Mouse (Mus musculus) small intestine, adult 2 months (tissue): ENCODE results near the gene Gon4l. TPM values are rescaled to one million over a fixed set of nuclear protein-coding genes. Genes with fewer than 3 reads are reported as not detected.

Source experiments
- H3K27ac ChIP-seq: fragments of 200-500 bp; 2 replicates; pipeline ENCODE4 v1.5.1; 2012; ENCODE audit warnings: low read depth, low read length, control low read depth, inconsistent platforms; ENCODE audit not compliant: insufficient read depth
- H3K27me3 ChIP-seq: fragments of 200-500 bp; 2 replicates; pipeline ENCODE4 v1.6.1; 2012; ENCODE audit warnings: mild to moderate bottlenecking, moderate library complexity, low read length, inconsistent platforms; ENCODE audit not compliant: control insufficient read depth, insufficient read depth
- H3K36me3 ChIP-seq: fragments of 200-500 bp; 2 replicates; pipeline ENCODE4 v1.6.1; 2012; ENCODE audit warnings: mild to moderate bottlenecking, low read length, control low read depth, inconsistent platforms; ENCODE audit not compliant: control insufficient read depth, insufficient read depth
- H3K4me1 ChIP-seq: fragments of 200-500 bp; 2 replicates; pipeline ENCODE4 v1.6.1; 2012; ENCODE audit warnings: low read length, inconsistent platforms, mixed read lengths; ENCODE audit not compliant: control insufficient read depth, insufficient read depth, insufficient read length
- H3K4me3 ChIP-seq: fragments of 200-500 bp; 2 replicates; pipeline ENCODE4 v1.5.1; 2012; ENCODE audit warnings: low read depth, mild to moderate bottlenecking, control low read depth, inconsistent platforms, low read length, moderate library complexity
- CTCF ChIP-seq: fragments of 200-500 bp; IDR thresholded peaks from 2 replicates; pipeline ENCODE4 v1.5.1; 2012; ENCODE audit warnings: low read depth, mild to moderate bottlenecking, control low read depth, inconsistent platforms, low read length, moderate library complexity, mixed read lengths; ENCODE audit not compliant: insufficient replicate concordance, insufficient read length; ENCODE audit errors: extremely low read depth
- POLR2A ChIP-seq: fragments of 200-500 bp; IDR thresholded peaks from 2 replicates; pipeline ENCODE4 v1.6.1; 2012; ENCODE audit warnings: low read depth, mild to moderate bottlenecking, control low read depth, inconsistent platforms, low read length, moderate library complexity
- WGBS: fragments of 180-500 bp; shearing (Covaris S2); methylation state at CpG from one replicate; pipeline ENCODE4 v1.1.7; 2018; 5-methylcytosine and 5-hydroxymethylcytosine counted together
- polyA plus RNA-seq: library from polyadenylated mRNA; depleted of rRNA; stranded (reverse); fragments of >200 nt; gene quantifications from 2 replicates; pipeline ENCODE4 v1.2.3, GENCODE M21; 2012; rRNA removed

Gene Gon4l
- polyA plus RNA-seq, 1 experiment = 8.7 TPM

DNA sequence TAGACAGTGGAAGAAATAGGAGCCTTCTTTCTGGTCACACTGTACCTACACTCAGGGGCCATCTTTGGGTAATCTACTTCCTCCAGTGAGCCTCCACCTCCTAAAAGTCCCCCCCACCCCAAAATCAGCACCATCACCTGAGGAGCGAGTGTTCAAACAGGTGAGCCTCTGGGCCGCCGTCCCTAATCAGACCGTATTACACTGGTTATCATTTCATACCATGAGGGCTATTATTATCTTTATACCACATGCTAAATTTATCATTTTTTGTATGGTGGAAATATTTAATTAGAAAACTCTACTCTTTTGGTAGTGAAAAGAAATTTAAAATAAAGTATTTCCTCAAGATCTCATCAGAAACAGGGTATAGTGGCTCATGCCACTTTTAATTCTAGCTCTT is 109.1 kb downstream of the Gon4l start:
- H3K27ac ChIP-seq = no peak overlapping the region
- peaks cover 17% of the 10 kb centered on the region for H3K36me3 ChIP-seq
- no peaks in the 10 kb centered on the region for H3K27me3 ChIP-seq
- no peak overlapping the region for H3K4me3 ChIP-seq
- TF ChIP-seq POLR2A (no peak), CTCF (no peak)
- no peaks in the 10 kb centered on the region for H3K4me1 ChIP-seq
- WGBS = 91% methylated on average over 4 of the region's 4 CpGs

DNA sequence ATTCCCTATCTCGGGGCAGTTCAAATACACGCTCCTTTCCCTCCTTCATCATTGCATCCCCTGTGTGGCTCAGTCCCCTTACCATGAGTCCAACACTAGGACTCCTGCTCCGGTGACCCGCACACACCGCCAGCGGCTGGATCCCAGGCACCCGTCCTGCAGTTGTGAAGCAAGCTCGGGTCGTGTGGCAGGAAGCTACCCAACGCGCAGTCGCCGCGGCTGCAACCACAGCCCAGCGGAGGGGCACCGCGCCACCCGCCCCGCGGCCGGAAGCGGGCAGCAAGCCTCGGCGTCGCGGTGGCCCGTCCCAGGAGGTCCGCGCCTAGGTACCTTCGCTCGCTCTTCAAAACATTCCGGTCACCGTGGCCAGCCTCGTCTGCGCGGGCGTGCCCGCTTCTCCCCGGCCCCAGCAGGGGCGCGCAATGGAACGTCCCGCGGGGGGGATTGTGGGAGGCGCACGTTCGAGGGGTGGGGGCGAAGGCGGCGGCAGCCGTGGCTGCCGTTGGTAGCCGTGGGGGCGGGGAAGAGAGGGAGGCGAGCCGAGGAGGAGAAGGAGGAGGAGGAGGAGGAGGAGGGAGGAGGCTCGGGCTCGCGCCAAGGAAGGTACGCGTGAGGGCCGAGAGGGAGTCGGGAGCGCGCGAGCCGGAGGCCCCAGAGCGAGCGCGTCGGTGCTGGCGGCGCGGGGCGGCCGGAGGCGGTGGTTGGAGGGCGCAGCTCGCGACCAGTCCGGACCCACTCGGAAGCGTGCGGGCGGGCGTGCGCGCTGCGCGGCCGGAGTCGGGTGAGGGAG is 115.0 kb downstream of the Gon4l start:
- TF ChIP-seq CTCF (no peak), POLR2A (peak; percentile 45)
- 1% methylated on average over 64 of the region's 92 CpGs for WGBS
- no peaks in the 10 kb centered on the region for H3K4me1 ChIP-seq

DNA sequence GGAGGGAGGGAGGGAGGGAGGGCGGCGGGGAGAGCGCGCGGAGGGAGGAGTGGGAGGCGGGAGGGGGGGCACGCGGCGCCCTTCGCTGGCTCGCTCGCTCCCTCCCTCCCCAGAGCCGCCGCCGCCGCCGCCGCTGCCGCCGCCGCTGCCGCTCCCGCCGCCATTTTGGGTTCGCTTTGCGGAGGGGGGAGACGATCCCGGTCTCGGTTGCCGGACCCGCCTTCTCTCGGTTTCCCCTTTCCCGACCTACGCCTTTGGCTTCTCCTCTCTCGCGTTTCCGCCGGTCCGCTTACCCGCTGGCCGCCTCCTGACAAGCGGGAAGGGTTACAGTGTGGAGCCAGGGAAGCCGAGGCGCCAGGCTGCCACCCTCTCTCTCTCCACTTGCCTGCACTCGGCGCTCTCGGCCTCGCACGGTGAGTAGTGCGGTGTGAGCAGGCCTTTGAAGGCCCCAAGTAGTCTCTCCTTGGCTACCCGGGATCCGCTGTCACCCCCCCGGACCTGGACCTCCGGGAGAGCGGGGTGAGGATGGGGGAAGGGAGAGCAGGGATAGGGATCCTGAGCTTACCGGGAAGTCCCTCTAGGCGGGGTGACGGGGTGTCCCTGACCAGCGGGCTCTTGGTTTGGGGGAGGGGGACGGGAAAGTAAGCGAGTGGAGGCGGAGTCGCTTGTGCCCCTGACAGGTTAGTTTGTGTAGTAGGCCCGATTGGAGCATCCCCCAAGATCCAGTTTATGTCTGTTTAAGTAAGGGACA is 115.7 kb downstream of the Gon4l start, which contains the start of the genes Ash1l and Dap3:
TSS of gene Ash1l (plus strand) at position 47 of the 751 bp plus-strand sequence.
TSS of gene Dap3 (minus strand) at position 606 of the 751 bp plus-strand sequence.
- WGBS = 1% methylated on average over 40 of the region's 64 CpGs
- no peaks in the 10 kb centered on the region for H3K36me3 ChIP-seq
- peak within 1 kb of the TSS; percentile 98 for H3K27ac ChIP-seq
- TF ChIP-seq CTCF (peak; percentile 27; the same call in 1 of the 2 replicates), POLR2A (peak; percentile 51; the same call in 1 of the 2 replicates)
- no peaks in the 10 kb centered on the region for H3K4me1 ChIP-seq
- no peaks in the 10 kb centered on the region for H3K27me3 ChIP-seq
- peak within 1 kb of the TSS; percentile 88 for H3K4me3 ChIP-seq

More for the DNA sequence above, 115.0 kb downstream of the Gon4l start:
- Histone ChIP-seq H3K27me3 (no peaks in the 10 kb centered on the region), H3K27ac (peak overlapping the region; percentile 89), H3K36me3 (no peaks in the 10 kb centered on the region), H3K4me3 (peak overlapping the region; percentile 88)

DNA sequence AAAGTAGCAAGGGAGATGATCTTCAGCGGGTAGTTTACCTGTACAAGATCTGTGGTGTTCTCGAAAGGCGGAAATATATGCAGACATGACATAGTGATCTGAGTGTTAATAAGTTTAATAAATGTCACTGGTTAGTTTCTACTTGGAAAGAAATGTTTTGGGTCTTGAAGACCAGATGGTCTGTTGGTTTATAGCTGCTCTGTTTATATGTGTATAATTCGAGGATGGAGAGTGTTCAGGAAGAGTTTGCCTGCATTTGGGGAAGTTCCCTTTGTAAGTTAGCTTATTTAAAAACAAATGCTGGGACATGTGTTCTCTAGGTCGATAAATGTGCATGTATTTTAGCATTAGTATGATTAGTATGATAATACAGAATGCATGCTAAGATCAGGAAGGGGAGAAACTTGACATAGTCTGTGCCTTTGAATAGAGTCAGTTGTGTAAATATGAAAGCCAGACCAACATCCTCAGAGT is 116.3 kb downstream of the Gon4l start:
- Histone ChIP-seq H3K27me3 (no peaks in the 10 kb centered on the region), H3K27ac (peak overlapping the region; percentile 98), H3K36me3 (no peaks in the 10 kb centered on the region), H3K4me3 (peak overlapping the region; percentile 88), H3K4me1 (no peaks in the 10 kb centered on the region)
- TF ChIP-seq CTCF = no peak
- TF ChIP-seq POLR2A = no peak
- WGBS = under 1% methylated on average over 5 of the region's 5 CpGs

DNA sequence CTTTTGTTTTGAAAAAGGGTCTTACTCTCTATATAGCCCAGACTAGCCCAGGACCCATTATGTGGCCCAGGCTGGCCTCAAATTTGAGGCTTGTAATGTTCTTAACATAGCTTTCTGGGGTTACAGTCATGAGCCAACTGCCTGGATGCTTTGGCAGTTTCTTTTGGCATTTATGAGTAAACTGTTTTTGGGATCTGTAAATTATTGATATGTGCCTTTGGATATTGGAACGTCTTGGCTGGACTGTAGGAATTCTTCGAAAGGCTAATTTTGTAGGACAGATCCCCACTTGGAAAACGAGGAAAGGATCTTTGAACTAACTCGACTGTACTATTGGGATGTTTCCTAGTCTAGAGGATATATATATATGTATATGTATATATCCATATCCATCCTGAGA is 118.2 kb downstream of the Gon4l start:
- Histone ChIP-seq H3K27me3 (no peaks in the 10 kb centered on the region), H3K36me3 (no peaks in the 10 kb centered on the region), H3K27ac (no peak overlapping the region), H3K4me3 (no peak overlapping the region), H3K4me1 (no peaks in the 10 kb centered on the region)
- 46% methylated on average over 4 of the region's 4 CpGs for WGBS
- TF ChIP-seq CTCF = no peak
- TF ChIP-seq POLR2A = no peak

DNA sequence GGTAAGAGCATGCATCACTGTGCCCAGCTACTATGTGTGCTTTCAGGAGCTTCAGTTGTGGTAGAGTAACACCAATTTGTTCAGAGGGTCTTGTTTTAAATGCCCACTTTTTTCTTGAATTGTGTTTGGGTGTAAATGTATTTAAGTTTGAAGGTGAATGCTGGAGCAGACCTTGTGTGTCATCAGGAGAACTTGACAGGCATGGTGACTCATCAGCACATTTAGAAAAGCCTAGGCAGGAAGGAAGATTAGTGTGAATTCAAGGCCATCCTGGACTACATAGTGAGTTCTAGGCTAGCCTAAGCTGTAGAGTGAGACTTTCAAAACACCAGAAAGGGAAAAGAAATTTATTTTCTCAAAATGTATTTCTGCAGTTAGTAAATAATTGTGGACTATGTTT is 118.7 kb downstream of the Gon4l start:
- no peaks in the 10 kb centered on the region for H3K36me3 ChIP-seq
- TF ChIP-seq CTCF = no peak
- TF ChIP-seq POLR2A = no peak
- H3K27me3 ChIP-seq = no peaks in the 10 kb centered on the region
- no peak overlapping the region for H3K27ac ChIP-seq
- no peak overlapping the region for H3K4me3 ChIP-seq
- H3K4me1 ChIP-seq = no peaks in the 10 kb centered on the region

Other genes starting within 250 kb of the Gon4l start
- gene Arhgef2, start 229.3 kb upstream of the Gon4l start, polyA plus RNA-seq = 49.5 and 110 TPM in 2 replicates
- gene Rxfp4, start 182.1 kb upstream of the Gon4l start, polyA plus RNA-seq = not detected in 2 replicates
- gene Khdc4, start 149.4 kb upstream of the Gon4l start, polyA plus RNA-seq = 20.2 and 23.2 TPM in 2 replicates
- gene Rit1, start 118.4 kb upstream of the Gon4l start, polyA plus RNA-seq = 13.2 and 21.5 TPM in 2 replicates
- 1.8 and 1.9 TPM in 2 replicates for gene Syt11, start 60.1 kb upstream of the Gon4l start, polyA plus RNA-seq
- gene Msto1, start 78.8 kb downstream of the Gon4l start, polyA plus RNA-seq = 7.6 and 12.4 TPM in 2 replicates
- 1.7 and 3.9 TPM in 2 replicates for gene Ash1l, start 115.4 kb downstream of the Gon4l start, polyA plus RNA-seq
- gene Dap3, start 116.0 kb downstream of the Gon4l start, polyA plus RNA-seq = 12.9 and 26.8 TPM in 2 replicates